Mouse (Mus musculus) T-helper 1 cell (primary cell): ENCODE measurements around the gene Gkn2.

Experiments
- in situ Hi-C: fragments of 300-600 bp; cut with MboI, MseI; formaldehyde crosslinking; loops from one replicate; pipeline ENCODE4 v1.15.1; 2025; ENCODE audit warnings: high pct_unique_total_duplicates

Gkn2 gene

GRCm38 (mm10) chr6:87373057-87373456 is at the start of gene Gkn2:
Gkn2 (plus strand) TSS chr6:87373357.
- in situ Hi-C loops = no loop called here

GRCm38 (mm10) chr6:87323381-87323780 is 49.8 kb upstream of the Gkn2 start:
- in situ Hi-C loops = no loop called here

DNA sequence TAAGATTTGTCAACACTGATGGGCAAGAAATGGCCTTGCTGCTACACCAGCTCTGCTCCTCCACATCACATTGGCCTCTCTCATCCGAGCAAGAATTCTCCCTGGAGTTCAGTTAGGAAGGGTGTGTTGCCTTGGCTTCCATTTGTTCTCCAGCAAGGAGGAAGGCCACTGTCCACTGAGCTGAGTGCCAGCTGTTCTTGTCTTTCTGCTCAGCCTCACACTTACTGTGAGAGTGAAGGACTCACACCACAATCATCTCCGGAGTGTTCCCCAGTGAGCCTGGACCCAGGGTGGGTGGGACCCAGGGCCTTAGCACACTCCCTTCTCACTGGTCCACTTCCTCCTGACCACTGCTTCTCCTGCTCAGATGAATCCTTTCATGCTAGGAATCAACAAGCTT is 46.2 kb upstream of the Gkn2 start:
- in situ Hi-C loops = loop anchor here (5.0 kb wide), 1 partner anchor 225 kb away; the partner anchor contains the start of gene D6Ertd527e

GRCm38 (mm10) chr6:87328265-87329173 is 44.6 kb upstream of the Gkn2 start:
- in situ Hi-C loops = loop anchor here (5.0 kb wide), 1 partner anchor 226 kb away; the partner anchor contains the start of gene D6Ertd527e

GRCm38 (mm10) chr6:87332380-87332779 is 40.8 kb upstream of the Gkn2 start:
- in situ Hi-C loops = no loop called here

GRCm38 (mm10) chr6:87334361-87335090 is 38.6 kb upstream of the Gkn2 start:
- in situ Hi-C loops = no loop called here

DNA sequence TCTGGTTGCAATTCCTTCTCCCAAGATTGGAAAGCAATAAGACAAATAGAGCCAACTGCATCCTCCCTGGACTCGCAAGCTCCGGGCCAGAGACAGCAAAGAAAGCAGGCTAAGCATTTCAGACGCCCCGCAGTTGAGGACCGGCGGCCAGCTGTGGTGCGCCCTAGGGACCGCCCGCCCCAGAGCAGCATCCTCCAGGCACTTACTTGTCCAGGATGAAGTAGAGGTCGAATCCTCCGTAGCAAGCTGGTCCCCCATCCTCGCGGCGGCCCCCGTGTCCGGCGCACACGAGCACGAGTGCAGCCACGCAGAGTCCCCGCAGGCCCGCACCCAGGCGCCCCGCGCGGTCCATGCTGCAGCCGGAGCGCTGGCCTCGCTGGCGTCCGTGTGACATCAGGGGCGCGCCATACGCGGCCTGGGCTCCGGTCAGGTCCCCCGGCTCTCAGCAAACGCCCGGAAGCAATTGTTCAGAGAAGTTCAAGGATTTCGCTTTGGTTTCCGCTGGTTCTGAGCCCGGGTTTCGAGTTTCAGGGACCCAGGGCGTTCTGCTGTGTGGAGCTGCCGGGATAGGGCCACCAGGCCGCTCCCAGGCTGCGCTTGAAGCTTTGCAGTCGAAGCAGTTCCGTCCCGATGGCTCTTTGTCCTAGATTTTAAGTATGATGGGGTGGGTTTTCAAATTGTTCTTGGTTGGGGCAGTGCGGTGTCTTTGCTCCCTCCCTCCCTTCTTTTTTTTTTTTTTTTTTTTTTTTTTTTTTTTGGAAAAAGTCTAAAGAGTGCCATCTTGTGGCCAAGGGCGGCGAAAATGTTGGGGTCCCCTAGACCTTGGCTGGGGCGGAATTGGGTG is 37.8 kb upstream of the Gkn2 start, which contains the start of gene Antxr1:
Gene Antxr1 (minus strand): TSS at position 731 of the 844 bp plus-strand sequence.
- in situ Hi-C loops = no loop called here

DNA sequence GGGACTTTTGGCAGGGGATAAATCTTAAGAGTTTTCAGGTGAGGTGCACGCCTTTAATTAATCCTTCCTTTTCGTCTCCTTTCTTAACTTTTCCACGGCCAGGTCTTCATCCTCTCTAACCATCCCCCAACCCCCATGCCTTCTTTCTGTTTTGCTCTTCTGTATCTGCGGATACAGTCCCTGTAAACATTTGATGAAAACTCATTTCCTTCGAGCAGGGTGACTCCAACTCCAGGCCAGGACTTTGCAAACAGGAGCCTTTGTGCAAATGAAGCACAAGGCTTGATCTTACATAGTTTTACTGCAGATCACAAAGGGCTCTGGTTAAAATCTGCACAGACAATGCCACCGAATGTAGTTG is 37.2 kb upstream of the Gkn2 start:
- in situ Hi-C loops = no loop called here

DNA sequence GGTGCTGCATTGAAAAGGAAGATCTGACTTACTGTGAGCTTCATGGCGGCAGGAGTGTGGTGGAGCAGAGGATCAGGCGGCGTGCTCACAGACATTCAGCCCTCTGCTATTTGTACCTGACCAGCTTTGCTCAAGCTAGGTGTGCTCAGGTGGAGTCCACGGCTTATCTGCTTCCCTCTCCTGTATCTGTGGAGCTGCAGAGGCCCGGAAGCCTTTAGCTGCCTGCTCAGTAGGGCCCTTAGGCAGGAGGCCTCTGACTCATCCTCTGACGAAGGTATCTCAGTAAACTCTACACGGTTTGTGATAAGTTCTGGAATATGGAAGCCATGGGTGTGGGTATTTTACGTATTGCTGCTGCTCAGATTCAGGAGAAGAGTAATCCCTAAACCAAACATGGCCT is 22.3 kb upstream of the Gkn2 start, which contains the start of gene Gkn1:
Gene Gkn1 (minus strand): TSS at position 114 of the 400 bp plus-strand sequence.
- in situ Hi-C loops = no loop called here

GRCm38 (mm10) chr6:87354441-87354840 is 18.7 kb upstream of the Gkn2 start:
- in situ Hi-C loops = no loop called here

- in situ Hi-C loops = no loop called here
Observed at GRCm38 (mm10) chr6:87369223-87369622, 3.9 kb upstream of the Gkn2 start.

- in situ Hi-C loops = no loop called here
Observed at GRCm38 (mm10) chr6:87383926-87384691, 11.0 kb downstream of the Gkn2 start.

GRCm38 (mm10) chr6:87384761-87385160 is 11.6 kb downstream of the Gkn2 start:
- in situ Hi-C loops = no loop called here

GRCm38 (mm10) chr6:87386203-87386602 is 13.0 kb downstream of the Gkn2 start:
- in situ Hi-C loops = no loop called here

DNA sequence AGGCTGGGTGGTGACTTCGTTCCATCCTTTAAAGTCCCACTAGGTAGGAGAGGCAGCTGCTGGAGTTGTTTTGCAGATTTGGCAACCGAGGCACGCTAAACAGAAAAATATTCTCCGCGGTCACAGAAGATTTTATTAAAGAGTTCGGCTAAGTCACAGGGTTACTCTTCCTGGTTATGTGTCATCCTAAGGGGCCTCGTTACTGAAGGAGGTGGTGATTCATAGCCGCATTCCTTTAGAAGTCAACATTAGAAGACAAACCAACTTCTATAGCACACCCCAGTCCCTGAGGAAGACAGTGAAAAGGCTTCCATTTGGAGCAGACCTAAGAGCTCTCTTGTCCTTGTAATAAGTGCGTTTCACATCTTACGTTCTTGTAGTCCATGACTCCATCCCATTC is 13.5 kb downstream of the Gkn2 start:
- in situ Hi-C loops = no loop called here

GRCm38 (mm10) chr6:87388877-87389276 is 15.7 kb downstream of the Gkn2 start, which contains the start of gene Gkn3:
Gkn3 (minus strand) TSS chr6:87388935.
- in situ Hi-C loops = no loop called here

GRCm38 (mm10) chr6:87389455-87389989 is 16.4 kb downstream of the Gkn2 start:
- in situ Hi-C loops = no loop called here

DNA sequence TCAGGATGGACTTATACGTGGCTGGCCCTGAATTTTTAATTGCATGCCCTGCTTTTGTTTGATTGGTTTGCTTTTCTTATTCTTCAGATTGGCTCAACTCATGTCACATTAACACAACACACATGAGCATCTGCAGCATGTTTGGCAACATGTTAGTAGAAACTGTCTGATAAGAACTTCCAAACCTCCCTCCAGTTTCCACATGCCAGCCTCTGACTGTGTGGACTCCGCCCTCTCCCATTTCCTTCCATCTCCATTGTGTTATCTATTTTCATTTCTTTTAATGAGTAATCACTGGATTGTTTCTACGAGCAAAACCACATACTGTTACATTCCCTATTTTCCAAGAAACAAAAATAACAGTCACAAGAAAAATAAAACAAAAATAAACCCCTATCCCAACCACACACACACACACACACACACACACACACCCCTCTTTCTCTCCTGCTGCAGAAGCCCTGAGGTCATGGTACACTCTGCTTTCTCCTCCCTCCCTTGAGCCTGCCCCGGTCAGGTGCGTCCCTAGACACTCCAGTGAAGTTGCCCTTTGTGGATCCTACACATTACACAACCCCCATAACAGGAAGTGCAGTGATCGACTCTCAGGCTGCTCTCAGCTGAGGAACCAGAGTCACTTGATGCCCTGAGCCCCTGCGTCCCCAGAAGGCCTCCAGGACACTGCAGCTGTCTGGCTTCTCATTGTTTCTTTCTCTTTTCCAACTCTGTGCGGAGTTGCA is 20.5 kb downstream of the Gkn2 start:
- in situ Hi-C loops = no loop called here

- in situ Hi-C loops = loop anchor here (5.0 kb wide), 1 partner anchor 58 kb away; no protein-coding TSS in a partner anchor
Observed at GRCm38 (mm10) chr6:87394783-87395182, 21.6 kb downstream of the Gkn2 start.

- in situ Hi-C loops = loop anchor here (5.0 kb wide), 1 partner anchor 53 kb away; no protein-coding TSS in a partner anchor
Observed at GRCm38 (mm10) chr6:87399137-87399536, 26.0 kb downstream of the Gkn2 start.
